Mouse (Mus musculus) bone marrow macrophage, adult 2 months (primary cell): Measurements from ENCODE around the gene Ing2.
A peak's percentile ranks its signal among the peaks of the same experiment; 100 is the strongest.

Source experiments
- CTCF ChIP-seq: IDR thresholded peaks from 2 replicates; pipeline ENCODE4 v1.5.1; 2012; ENCODE audit warnings: low read depth, mild to moderate bottlenecking, low read length, moderate library complexity
- POLR2A ChIP-seq: IDR thresholded peaks from 2 replicates; pipeline ENCODE4 v1.6.1; 2012; ENCODE audit warnings: mild to moderate bottlenecking, low read depth, low read length, borderline replicate concordance

- TF ChIP-seq CTCF: no peak
- TF ChIP-seq POLR2A: peak; percentile 31; the same call in 1 of the 2 replicates
These were observed at the start of gene Ing2 for GRCm38 (mm10) chr8:47674777-47675710.
